Mouse (Mus musculus) midbrain, postnatal 0 days (tissue): ENCODE measurements around the gene Fam187b. TPM values are rescaled to one million over a fixed set of nuclear protein-coding genes. Genes with fewer than 3 reads are reported as not detected.
"Not testable (repeated sequence)": the region's sequence is repeated elsewhere in the genome, so short reads cannot be mapped to it uniquely, and the experiment has no call there.

Experiments used
- ATAC-seq: fragments of 200-750 bp; cut with Nextera tagmentation; 2 replicates; pipeline ENCODE4 v1.8.0; 2017; ENCODE audit warnings: moderate number of reproducible peaks, mild to moderate bottlenecking, moderate TSS enrichment, moderate library complexity; ENCODE audit not compliant: low FRiP score
- DNase-seq: peaks from one replicate; pipeline ENCODE4 v3.0.0-alpha.2; 2015; ENCODE audit warnings: low spot score
- H3K27ac ChIP-seq: fragments of 300-500 bp; sonication (generic); 2 replicates; pipeline ENCODE4 v1.5.1; 2014; ENCODE audit warnings: low read depth, mild to moderate bottlenecking, low read length, mixed read lengths
- H3K27me3 ChIP-seq: fragments of 300-500 bp; sonication (generic); 2 replicates; pipeline ENCODE4 v1.6.1; 2014; ENCODE audit warnings: low read length, control low read depth, mixed read lengths; ENCODE audit not compliant: insufficient read depth
- H3K36me3 ChIP-seq: fragments of 300-500 bp; sonication (generic); 2 replicates; pipeline ENCODE4 v1.6.1; 2014; ENCODE audit warnings: low read length, control low read depth, mixed read lengths; ENCODE audit not compliant: insufficient read depth
- H3K4me1 ChIP-seq: fragments of 300-500 bp; sonication (generic); 2 replicates; pipeline ENCODE4 v1.6.1; 2014; ENCODE audit warnings: mild to moderate bottlenecking, control low read depth, antibody characterized with exemption, low read length, mixed read lengths; ENCODE audit not compliant: insufficient read depth
- H3K4me2 ChIP-seq: fragments of 300-500 bp; sonication (generic); 2 replicates; pipeline ENCODE4 v1.6.1; 2014; ENCODE audit warnings: low read depth, mild to moderate bottlenecking, low read length, mixed read lengths; ENCODE audit not compliant: poor library complexity, severe bottlenecking
- H3K4me3 ChIP-seq: fragments of 300-500 bp; sonication (generic); 2 replicates; pipeline ENCODE4 v1.5.1; 2014; ENCODE audit warnings: low read depth, mild to moderate bottlenecking, low read length, moderate library complexity
- H3K9ac ChIP-seq: fragments of 300-500 bp; sonication (generic); replicated peaks from 2 replicates; pipeline ENCODE4 v1.6.1; 2014; ENCODE audit warnings: mild to moderate bottlenecking, low read length, moderate library complexity, mixed read lengths; ENCODE audit not compliant: poor library complexity, severe bottlenecking
- H3K9me3 ChIP-seq: fragments of 300-500 bp; sonication (generic); 2 replicates; pipeline ENCODE4 v1.6.1; 2016; ENCODE audit warnings: low read length, control low read depth
- CTCF ChIP-seq: IDR thresholded peaks from 2 replicates; pipeline ENCODE4 v1.5.1; 2016; ENCODE audit warnings: antibody characterized with exemption, mild to moderate bottlenecking
- WGBS: fragments of 180-500 bp; shearing (Covaris S2); extraction: QIAGEN DNeasy Blood & Tissue Kit; methylation state at CpG from one replicate; pipeline ENCODE4 v1.1.7; 2014; 5-methylcytosine and 5-hydroxymethylcytosine counted together
- polyA plus RNA-seq: library from polyadenylated mRNA; unstranded; fragments of >200 nt; fragmentation: Nextera tagmentation; extraction: Ambion mirVana; gene quantifications from 2 replicates; pipeline ENCODE4 v1.2.1, GENCODE M21; 2015
- total RNA-seq: library from RNA; depleted of rRNA; stranded (reverse); fragments of >200 nt; gene quantifications from 2 replicates; pipeline ENCODE4 v1.2.3, GENCODE M21; 2014

Fam187b gene
- total and polyA plus RNA-seq, 2 experiments from 2014 or later, result 0.85 to 0.88 TPM

- DNase-seq, result no peak
- TF ChIP-seq CTCF, result no peak
- no peak within 1 kb of the TSS for H3K4me3 ChIP-seq
- H3K9ac ChIP-seq, result no peak within 1 kb of the TSS
- H3K9me3 ChIP-seq, result no peaks in the 10 kb centered on the region
- H3K4me2 ChIP-seq, result no peak within 1 kb of the TSS
- no peak for ATAC-seq
- H3K27me3 ChIP-seq, result no peaks in the 10 kb centered on the region
- H3K36me3 ChIP-seq, result no peaks in the 10 kb centered on the region; the same call in 1 of the 2 replicates
- H3K27ac ChIP-seq, result no peak within 1 kb of the TSS
- WGBS, result 70% methylated on average over 9 of the region's 9 CpGs
- no peaks in the 10 kb centered on the region for H3K4me1 ChIP-seq
Observed at GRCm38 (mm10) chr7:30943909-30944635, 29.5 kb upstream of the Fam187b start, which contains the start of gene Hamp. Hamp (minus strand) TSS chr7:30944032.

GRCm38 (mm10) chr7:30944706-30945105 lies 28.9 kb upstream of the Fam187b start:
- not testable (repeated sequence) for H3K27me3 ChIP-seq, H3K9ac ChIP-seq, H3K4me2 ChIP-seq, DNase-seq, H3K27ac ChIP-seq, H3K4me3 ChIP-seq, H3K36me3 ChIP-seq, H3K4me1 ChIP-seq, H3K9me3 ChIP-seq, ATAC-seq
- 72% methylated on average over 2 of the region's 2 CpGs for WGBS

- H3K27me3 ChIP-seq, H3K4me1 ChIP-seq, H3K9me3 ChIP-seq, H3K4me2 ChIP-seq, ATAC-seq, H3K36me3 ChIP-seq, H3K4me3 ChIP-seq, DNase-seq, H3K9ac ChIP-seq, H3K27ac ChIP-seq: not testable (repeated sequence)
- WGBS, result 96% methylated on average over 7 of the region's 7 CpGs
Observed at GRCm38 (mm10) chr7:30945466-30945865, 28.1 kb upstream of the Fam187b start.

- Histone ChIP-seq H3K27ac (no peak overlapping the region), H3K9me3 (no peaks in the 10 kb centered on the region), H3K4me1 (no peaks in the 10 kb centered on the region), H3K4me2 (no peak overlapping the region), H3K9ac (no peak overlapping the region), H3K36me3 (no peaks in the 10 kb centered on the region; the same call in none of the 2 replicates), H3K27me3 (no peaks in the 10 kb centered on the region), H3K4me3 (no peak overlapping the region)
- 98% methylated on average over 7 of the region's 7 CpGs for WGBS
- TF ChIP-seq CTCF, result no peak
- ATAC-seq, result no peak
- DNase-seq, result no peak
Observed at GRCm38 (mm10) chr7:30945876-30946275, 27.7 kb upstream of the Fam187b start.

- H3K27me3 ChIP-seq, H3K9me3 ChIP-seq, H3K4me2 ChIP-seq, H3K9ac ChIP-seq, H3K27ac ChIP-seq, H3K4me1 ChIP-seq, DNase-seq, H3K4me3 ChIP-seq, ATAC-seq: not testable (repeated sequence)
- peaks cover 26% of the 10 kb centered on the region for H3K36me3 ChIP-seq
- 92% methylated on average over 3 of the region's 3 CpGs for WGBS
Observed at GRCm38 (mm10) chr7:30949902-30950301, 23.7 kb upstream of the Fam187b start.

GRCm38 (mm10) chr7:30952441-30953265 lies 20.9 kb upstream of the Fam187b start:
- Histone ChIP-seq H3K4me3 (no peak overlapping the region), H3K9ac (no peak overlapping the region), H3K9me3 (no peaks in the 10 kb centered on the region), H3K36me3 (peaks cover 27% of the 10 kb centered on the region), H3K27ac (no peak overlapping the region), H3K27me3 (no peaks in the 10 kb centered on the region), H3K4me1 (peaks cover under 1% of the 10 kb centered on the region; the same call in 1 of the 2 replicates), H3K4me2 (no peak overlapping the region)
- WGBS, result 94% methylated on average over 16 of the region's 16 CpGs
- no peak for ATAC-seq
- TF ChIP-seq CTCF, result no peak
- no peak for DNase-seq
